Mouse (Mus musculus): ENCODE measurements around the gene Zpbp2. TPM values are rescaled to one million over a fixed set of nuclear protein-coding genes. Genes with fewer than 3 reads are reported as not detected.

Gene Zpbp2
- total and polyA plus RNA-seq, 2 experiments from 2014 or later = 0.45 TPM; not detected in 1

GRCm38 (mm10) chr11:98544890-98545677 is 5.8 kb upstream of the Zpbp2 start:
- no peak for DNase-seq (ENCODE audit: low spot score)
- Histone ChIP-seq H3K9ac (replicated peaks; ENCODE audit: low read length) (no peak overlapping the region), H3K4me3 (ENCODE audit: low read length) (peak overlapping the region; percentile 46), H3K4me1 (ENCODE audit: insufficient read depth, low read length) (0 out of 2 replicates have a peak, but pooled peaks cover 4% of the 10 kb centered on the region), H3K36me3 (ENCODE audit: insufficient read depth, low read length) (no peaks in the 10 kb centered on the region), H3K4me2 (ENCODE audit: low read depth, low read length) (peak overlapping the region; percentile 79), H3K9me3 (ENCODE audit: low read length) (no peaks in the 10 kb centered on the region; the same call in 1 of the 2 replicates), H3K27ac (no peak overlapping the region), H3K27me3 (ENCODE audit: insufficient read depth, low read length) (peaks cover 49% of the 10 kb centered on the region)
- ATAC-seq = no peak
- no peak for TF ChIP-seq CTCF (IDR thresholded peaks at IDR 0.05; ENCODE audit: low read depth)
- 4% methylated on average over 16 of the region's 16 CpGs for WGBS

- DNase-seq (ENCODE audit: low spot score) = peak; percentile 38
- 0 out of 2 replicates have a peak, but pooled peaks cover 4% of the 10 kb centered on the region for H3K4me1 ChIP-seq (ENCODE audit: insufficient read depth, low read length)
- H3K27ac ChIP-seq = no peak within 1 kb of the TSS
- no peak for ATAC-seq
- 0 out of 2 replicates have a peak within 1 kb of the TSS, but pooled peaks have one; percentile 9 for H3K9ac ChIP-seq (replicated peaks; ENCODE audit: low read length)
- peak within 1 kb of the TSS; percentile 79 for H3K4me2 ChIP-seq (ENCODE audit: low read depth, low read length)
- WGBS = 1% methylated on average over 58 of the region's 58 CpGs
- no peaks in the 10 kb centered on the region for H3K9me3 ChIP-seq (ENCODE audit: low read length)
- TF ChIP-seq CTCF (IDR thresholded peaks at IDR 0.05; ENCODE audit: low read depth) = no peak
- H3K36me3 ChIP-seq (ENCODE audit: insufficient read depth, low read length) = no peaks in the 10 kb centered on the region
- H3K27me3 ChIP-seq (ENCODE audit: insufficient read depth, low read length) = peaks cover 52% of the 10 kb centered on the region
- peak within 1 kb of the TSS; percentile 46 for H3K4me3 ChIP-seq (ENCODE audit: low read length)
Measured at GRCm38 (mm10) chr11:98545711-98546231, 5.1 kb upstream of the Zpbp2 start, which contains the start of gene Ikzf3. Ikzf3 (minus strand) TSS chr11:98546031.

- Histone ChIP-seq H3K4me2 (ENCODE audit: low read depth, low read length) (no peak overlapping the region), H3K4me1 (ENCODE audit: insufficient read depth, low read length) (peaks cover 8% of the 10 kb centered on the region; the same call in 1 of the 2 replicates), H3K9ac (replicated peaks; ENCODE audit: low read length) (no peak overlapping the region), H3K9me3 (ENCODE audit: low read length) (no peaks in the 10 kb centered on the region), H3K4me3 (ENCODE audit: low read length) (no peak overlapping the region), H3K36me3 (ENCODE audit: insufficient read depth, low read length) (no peaks in the 10 kb centered on the region), H3K27me3 (ENCODE audit: insufficient read depth, low read length) (peaks cover 50% of the 10 kb centered on the region), H3K27ac (no peak overlapping the region)
- 44% methylated on average over 12 of the region's 12 CpGs for WGBS
- no peak for ATAC-seq
- no peak for TF ChIP-seq CTCF (IDR thresholded peaks at IDR 0.05; ENCODE audit: low read depth)
- DNase-seq (ENCODE audit: low spot score) = no peak
Measured at GRCm38 (mm10) chr11:98546529-98547307, 4.2 kb upstream of the Zpbp2 start.

- H3K27ac ChIP-seq = no peak overlapping the region
- H3K4me1 ChIP-seq (ENCODE audit: insufficient read depth, low read length) = peaks cover 10% of the 10 kb centered on the region; the same call in 1 of the 2 replicates
- ATAC-seq = no peak
- H3K36me3 ChIP-seq (ENCODE audit: insufficient read depth, low read length) = no peaks in the 10 kb centered on the region
- 59% methylated on average over 3 of the region's 3 CpGs for WGBS
- no peaks in the 10 kb centered on the region for H3K9me3 ChIP-seq (ENCODE audit: low read length)
- H3K27me3 ChIP-seq (ENCODE audit: insufficient read depth, low read length) = peaks cover 46% of the 10 kb centered on the region
- no peak overlapping the region for H3K4me2 ChIP-seq (ENCODE audit: low read depth, low read length)
- no peak overlapping the region for H3K9ac ChIP-seq (replicated peaks; ENCODE audit: low read length)
- no peak for TF ChIP-seq CTCF (IDR thresholded peaks at IDR 0.05; ENCODE audit: low read depth)
- no peak for DNase-seq (ENCODE audit: low spot score)
- H3K4me3 ChIP-seq (ENCODE audit: low read length) = no peak overlapping the region
Measured at GRCm38 (mm10) chr11:98547308-98547693, 3.6 kb upstream of the Zpbp2 start.

- H3K27ac ChIP-seq = no peak overlapping the region
- no peak overlapping the region for H3K4me3 ChIP-seq (ENCODE audit: low read length)
- H3K36me3 ChIP-seq (ENCODE audit: insufficient read depth, low read length) = no peaks in the 10 kb centered on the region
- no peak for TF ChIP-seq CTCF (IDR thresholded peaks at IDR 0.05; ENCODE audit: low read depth)
- no peak for DNase-seq (ENCODE audit: low spot score)
- no peaks in the 10 kb centered on the region for H3K9me3 ChIP-seq (ENCODE audit: low read length)
- peaks cover 43% of the 10 kb centered on the region for H3K27me3 ChIP-seq (ENCODE audit: insufficient read depth, low read length)
- no peak overlapping the region for H3K9ac ChIP-seq (replicated peaks; ENCODE audit: low read length)
- no peak overlapping the region for H3K4me2 ChIP-seq (ENCODE audit: low read depth, low read length)
- peaks cover 10% of the 10 kb centered on the region; the same call in 1 of the 2 replicates for H3K4me1 ChIP-seq (ENCODE audit: insufficient read depth, low read length)
- 67% methylated on average over 4 of the region's 4 CpGs for WGBS
- no peak for ATAC-seq
Measured at GRCm38 (mm10) chr11:98549363-98549762, 1.5 kb upstream of the Zpbp2 start.

- H3K9ac ChIP-seq (replicated peaks; ENCODE audit: low read length) = peak overlapping the region; percentile 72; the same call in 1 of the 2 replicates
- TF ChIP-seq CTCF (IDR thresholded peaks at IDR 0.05; ENCODE audit: low read depth) = no peak
- H3K4me1 ChIP-seq (ENCODE audit: insufficient read depth, low read length) = peaks cover 10% of the 10 kb centered on the region; the same call in 1 of the 2 replicates
- ATAC-seq = no peak
- DNase-seq (ENCODE audit: low spot score) = no peak
- peak overlapping the region; percentile 71 for H3K4me3 ChIP-seq (ENCODE audit: low read length)
- no peaks in the 10 kb centered on the region for H3K9me3 ChIP-seq (ENCODE audit: low read length)
- peak overlapping the region; percentile 86 for H3K4me2 ChIP-seq (ENCODE audit: low read depth, low read length)
- H3K27me3 ChIP-seq (ENCODE audit: insufficient read depth, low read length) = peaks cover 36% of the 10 kb centered on the region
- H3K36me3 ChIP-seq (ENCODE audit: insufficient read depth, low read length) = no peaks in the 10 kb centered on the region
- peak overlapping the region; percentile 88 for H3K27ac ChIP-seq
- WGBS = 20% methylated on average over 20 of the region's 20 CpGs
Measured at GRCm38 (mm10) chr11:98550311-98550974, 454 bp upstream of the Zpbp2 start.

Data from hindbrain, postnatal 0 days (tissue).